Mouse (Mus musculus) ES-Bruce4 (cell line): ENCODE measurements around the gene Hoxa13.

Experiments used
- CTCF ChIP-seq: IDR thresholded peaks from one replicate; pipeline ENCODE4 v1.8.1; 2011; ENCODE audit warnings: low read depth, low read length
- EP300 ChIP-seq: IDR thresholded peaks from 2 replicates; pipeline ENCODE4 v1.6.1; 2011; ENCODE audit warnings: low read depth, low read length; ENCODE audit not compliant: insufficient read depth
- POLR2A ChIP-seq: IDR thresholded peaks from one replicate; pipeline ENCODE4 v1.8.1; 2011; ENCODE audit warnings: low read length; ENCODE audit not compliant: insufficient read depth

GRCm38 (mm10) chr6:52234428-52235140 is 26.1 kb downstream of the Hoxa13 start:
- TF ChIP-seq CTCF (no peak), EP300 (no peak), POLR2A (no peak)
